Mouse (Mus musculus): ENCODE measurements around the gene Tle6. TPM values are rescaled to one million over a fixed set of nuclear protein-coding genes. Genes with fewer than 3 reads are reported as not detected.

Gene Tle6
- polyA plus RNA-seq, 1 experiment: 4.3 TPM

DNA sequence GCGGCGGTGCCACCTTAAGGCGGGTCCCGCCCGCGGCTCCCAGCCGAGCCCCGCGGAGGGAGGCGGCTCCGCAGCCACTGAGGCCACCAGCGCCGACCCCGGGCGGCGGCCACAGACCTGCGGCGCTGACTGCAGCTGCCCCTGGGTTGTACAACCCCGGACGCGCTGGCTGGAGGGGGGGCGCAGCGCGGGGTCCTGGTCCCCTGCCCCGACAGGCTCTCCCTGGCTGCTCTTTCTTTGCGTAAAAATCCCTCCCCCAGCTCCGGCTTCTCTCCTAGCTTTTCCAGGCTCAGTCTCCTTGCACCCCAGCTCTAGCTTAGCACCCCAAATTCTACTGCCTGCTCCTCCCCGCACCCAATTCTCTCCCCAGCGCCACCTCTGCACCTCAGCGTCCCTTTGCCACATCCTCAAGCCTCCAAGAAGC lies 25.7 kb downstream of the Tle6 start:
- Histone ChIP-seq H3K27ac (ENCODE audit: insufficient read depth, low read depth, low read length) (peak overlapping the region; percentile 29; the same call in 1 of the 2 replicates), H3K4me1 (ENCODE audit: control insufficient read depth, insufficient read depth, low read length) (0 out of 2 replicates have a peak, but pooled peaks cover 1% of the 10 kb centered on the region), H3K27me3 (replicated peaks; ENCODE audit: control insufficient read depth, insufficient read depth, low read length) (no peaks in the 10 kb centered on the region), H3K4me3 (ENCODE audit: insufficient read depth, low read depth, low read length) (peak overlapping the region; percentile 62), H3K36me3 (ENCODE audit: control insufficient read depth, insufficient read depth, low read length) (no peaks in the 10 kb centered on the region)
- TF ChIP-seq CTCF (conservative IDR thresholded peaks at IDR 0.05; ENCODE audit: insufficient read depth, insufficient read length, low read depth, low read length) (no peak), POLR2A (IDR thresholded peaks at IDR 0.05; ENCODE audit: low read depth, low read length) (no peak)
- WGBS: under 1% methylated on average over 30 of the region's 30 CpGs
- DNase-seq: peak; percentile 58

DNA sequence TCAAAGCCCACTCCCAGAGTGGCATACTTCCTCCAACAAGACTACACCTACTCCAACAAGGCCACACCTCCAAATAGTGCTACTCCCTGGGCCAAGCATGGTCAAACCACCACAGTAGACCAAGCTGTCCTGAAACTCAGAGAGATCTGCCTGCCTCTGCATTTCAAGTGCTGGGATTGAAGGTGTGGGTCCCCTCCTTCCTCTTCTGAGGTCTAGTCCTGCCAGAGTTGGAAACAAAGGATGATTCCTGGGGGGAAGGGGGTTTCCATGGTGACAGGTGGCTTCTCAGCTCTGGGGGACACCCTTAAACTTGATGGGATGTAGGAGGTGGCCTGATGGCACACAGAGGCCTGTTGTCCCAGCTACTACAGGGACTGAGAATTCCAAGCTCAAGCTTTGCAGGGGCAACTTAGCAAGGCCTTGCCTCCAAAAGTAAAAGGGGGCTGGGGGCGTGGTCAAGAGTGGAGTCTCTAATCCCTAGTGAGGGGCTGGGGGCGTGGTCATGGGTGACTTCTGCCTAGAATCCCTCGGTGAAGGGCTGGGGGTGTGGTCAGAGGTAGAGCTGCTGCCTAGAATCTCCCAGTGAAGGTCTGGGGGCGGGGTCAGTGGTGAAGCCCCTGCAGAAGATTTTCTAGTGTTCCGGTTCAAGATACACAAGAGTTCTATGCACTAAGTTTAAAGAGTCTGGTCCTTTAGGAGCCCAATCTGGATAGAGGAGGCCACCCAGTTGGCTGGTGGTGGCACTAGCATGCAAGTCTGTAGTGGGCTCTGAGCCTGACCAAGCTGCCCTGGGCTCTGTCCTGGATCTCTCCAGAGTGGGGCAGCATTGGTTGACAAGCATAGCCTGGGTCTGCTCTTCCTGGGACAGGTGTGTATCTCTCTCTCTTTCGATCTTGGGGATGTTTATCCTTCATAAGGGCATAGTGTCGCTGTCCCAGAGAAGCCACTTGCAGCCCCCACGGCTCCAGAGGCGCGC lies 26.5 kb downstream of the Tle6 start, which contains the start of gene Tle2:
Tle2 (plus strand) TSS at position 481 of the 976 bp plus-strand sequence.
- Histone ChIP-seq H3K27me3 (replicated peaks; ENCODE audit: control insufficient read depth, insufficient read depth, low read length) (no peaks in the 10 kb centered on the region), H3K27ac (ENCODE audit: insufficient read depth, low read depth, low read length) (peak within 1 kb of the TSS; percentile 29; the same call in 1 of the 2 replicates), H3K4me3 (ENCODE audit: insufficient read depth, low read depth, low read length) (peak within 1 kb of the TSS; percentile 62), H3K4me1 (ENCODE audit: control insufficient read depth, insufficient read depth, low read length) (0 out of 2 replicates have a peak, but pooled peaks cover 3% of the 10 kb centered on the region), H3K36me3 (ENCODE audit: control insufficient read depth, insufficient read depth, low read length) (no peaks in the 10 kb centered on the region)
- no peak for DNase-seq
- 0 out of 2 replicates have a peak, but pooled peaks have one; percentile 9 for TF ChIP-seq CTCF (conservative IDR thresholded peaks at IDR 0.05; ENCODE audit: insufficient read depth, insufficient read length, low read depth, low read length)
- TF ChIP-seq POLR2A (IDR thresholded peaks at IDR 0.05; ENCODE audit: low read depth, low read length): no peak
- 49% methylated on average over 10 of the region's 10 CpGs for WGBS

- Histone ChIP-seq H3K4me3 (ENCODE audit: insufficient read depth, low read depth, low read length) (no peak overlapping the region), H3K27me3 (replicated peaks; ENCODE audit: control insufficient read depth, insufficient read depth, low read length) (no peaks in the 10 kb centered on the region), H3K27ac (ENCODE audit: insufficient read depth, low read depth, low read length) (no peak overlapping the region), H3K36me3 (ENCODE audit: control insufficient read depth, insufficient read depth, low read length) (no peaks in the 10 kb centered on the region), H3K4me1 (ENCODE audit: control insufficient read depth, insufficient read depth, low read length) (0 out of 2 replicates have a peak, but pooled peaks cover 3% of the 10 kb centered on the region)
- peak; percentile 36 for DNase-seq
- TF ChIP-seq CTCF (conservative IDR thresholded peaks at IDR 0.05; ENCODE audit: insufficient read depth, insufficient read length, low read depth, low read length) (no peak), POLR2A (IDR thresholded peaks at IDR 0.05; ENCODE audit: low read depth, low read length) (no peak)
- 57% methylated on average over 9 of the region's 9 CpGs for WGBS
Measured at GRCm38 (mm10) chr10:81572975-81573374, 27.9 kb downstream of the Tle6 start.

- TF ChIP-seq POLR2A (IDR thresholded peaks at IDR 0.05; ENCODE audit: low read depth, low read length) (no peak), CTCF (conservative IDR thresholded peaks at IDR 0.05; ENCODE audit: insufficient read depth, insufficient read length, low read depth, low read length) (no peak)
- DNase-seq: peak; percentile 43
- Histone ChIP-seq H3K4me3 (ENCODE audit: insufficient read depth, low read depth, low read length) (no peak overlapping the region), H3K36me3 (ENCODE audit: control insufficient read depth, insufficient read depth, low read length) (no peaks in the 10 kb centered on the region), H3K4me1 (ENCODE audit: control insufficient read depth, insufficient read depth, low read length) (0 out of 2 replicates have a peak, but pooled peaks cover 3% of the 10 kb centered on the region), H3K27ac (ENCODE audit: insufficient read depth, low read depth, low read length) (0 out of 2 replicates have a peak overlapping the region, but pooled peaks have one; percentile 16), H3K27me3 (replicated peaks; ENCODE audit: control insufficient read depth, insufficient read depth, low read length) (no peaks in the 10 kb centered on the region)
- 18% methylated on average over 9 of the region's 9 CpGs for WGBS
Measured at GRCm38 (mm10) chr10:81572133-81572671, 28.7 kb downstream of the Tle6 start.

- Histone ChIP-seq H3K27me3 (replicated peaks; ENCODE audit: control insufficient read depth, insufficient read depth, low read length) (no peaks in the 10 kb centered on the region), H3K27ac (ENCODE audit: insufficient read depth, low read depth, low read length) (peak overlapping the region; percentile 73; the same call in 1 of the 2 replicates), H3K36me3 (ENCODE audit: control insufficient read depth, insufficient read depth, low read length) (no peaks in the 10 kb centered on the region), H3K4me3 (ENCODE audit: insufficient read depth, low read depth, low read length) (peak overlapping the region; percentile 43), H3K4me1 (ENCODE audit: control insufficient read depth, insufficient read depth, low read length) (0 out of 2 replicates have a peak, but pooled peaks cover 3% of the 10 kb centered on the region)
- 1% methylated on average over 18 of the region's 18 CpGs for WGBS
- peak; percentile 99 for DNase-seq
- TF ChIP-seq CTCF (conservative IDR thresholded peaks at IDR 0.05; ENCODE audit: insufficient read depth, insufficient read length, low read depth, low read length) (no peak), POLR2A (IDR thresholded peaks at IDR 0.05; ENCODE audit: low read depth, low read length) (no peak)
Measured at GRCm38 (mm10) chr10:81571501-81571876, 29.4 kb downstream of the Tle6 start.

DNA sequence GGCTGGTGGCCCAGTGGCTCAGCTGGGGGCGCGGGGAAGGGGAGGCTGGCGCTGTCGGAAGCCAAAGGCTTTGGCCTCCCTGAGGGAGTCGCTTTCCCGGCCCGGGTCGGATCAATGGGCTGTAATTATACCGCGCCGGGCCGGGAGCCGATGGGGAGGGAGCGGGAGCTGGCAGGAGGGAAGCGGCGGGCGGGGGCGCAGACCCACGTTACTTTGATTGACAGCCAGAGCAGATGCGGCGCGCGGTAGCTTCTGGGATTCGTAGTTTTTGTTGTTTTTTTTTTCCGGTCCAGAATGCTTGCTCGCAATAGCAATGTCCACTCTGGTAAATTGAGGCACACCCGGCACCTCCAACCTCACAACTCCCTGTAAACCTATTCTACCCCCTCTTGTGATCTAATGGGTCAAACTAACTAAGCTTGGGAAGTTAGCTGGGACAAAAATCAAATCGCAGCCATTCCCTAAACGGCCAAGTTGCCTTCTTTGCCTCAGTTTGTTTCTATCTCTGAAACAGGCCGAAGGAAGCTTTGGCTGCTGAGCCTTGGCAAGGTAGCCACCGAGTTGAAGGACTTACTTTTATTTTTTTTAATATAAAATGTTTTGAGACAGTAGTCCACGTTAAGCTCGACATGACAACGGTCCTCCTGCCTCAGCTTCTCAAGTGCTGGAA lies 29.9 kb downstream of the Tle6 start:
- Histone ChIP-seq H3K27ac (ENCODE audit: insufficient read depth, low read depth, low read length) (peak overlapping the region; percentile 73; the same call in 1 of the 2 replicates), H3K36me3 (ENCODE audit: control insufficient read depth, insufficient read depth, low read length) (no peaks in the 10 kb centered on the region), H3K4me1 (ENCODE audit: control insufficient read depth, insufficient read depth, low read length) (0 out of 2 replicates have a peak, but pooled peaks cover 3% of the 10 kb centered on the region), H3K27me3 (replicated peaks; ENCODE audit: control insufficient read depth, insufficient read depth, low read length) (no peaks in the 10 kb centered on the region), H3K4me3 (ENCODE audit: insufficient read depth, low read depth, low read length) (peak overlapping the region; percentile 43)
- no peak for TF ChIP-seq CTCF (conservative IDR thresholded peaks at IDR 0.05; ENCODE audit: insufficient read depth, insufficient read length, low read depth, low read length)
- TF ChIP-seq POLR2A (IDR thresholded peaks at IDR 0.05; ENCODE audit: low read depth, low read length): no peak
- WGBS: under 1% methylated on average over 34 of the region's 34 CpGs
- DNase-seq: peak; percentile 98

Data from kidney, adult 2 months (tissue).